In genomic region chr7:115630691-115631090, GRCm38 (mm10) we compare ENCODE assay signal across 14 mouse cellular contexts.
"Had no signal": no experiment of that assay in that cellular context is flagged by ENCODE, and none has a peak within 500 bp of the region (broad histone marks: within the 10 kb centered on the region; RNA-seq: fewer than 3 reads in every experiment).

No protein-coding gene starts in this region.

- ATAC-seq: intestine, postnatal 0 days; liver, embryonic 12.5 days; midbrain, embryonic 16.5 days had no signal

- H3K9ac ChIP-seq: limb, embryonic 15.5 days; liver, embryonic 12.5 days; midbrain, embryonic 12.5 days; neural tube, embryonic 13.5 days had no signal

- H3K4me1 ChIP-seq: liver, embryonic 12.5 days had no signal

- H3K4me2 ChIP-seq: limb, embryonic 15.5 days; liver, embryonic 12.5 days; midbrain, embryonic 12.5 days; neural tube, embryonic 13.5 days had no signal

- H3K27ac ChIP-seq: layer of hippocampus, adult 2 months; limb, embryonic 15.5 days; liver, embryonic 12.5 days; midbrain, embryonic 12.5 days; neural tube, embryonic 13.5 days had no signal

- H3K27me3 ChIP-seq: limb, embryonic 15.5 days; liver, embryonic 12.5 days; midbrain, embryonic 12.5 days had no signal

- H3K4me3 ChIP-seq: layer of hippocampus, adult 2 months; limb, embryonic 15.5 days; liver, embryonic 12.5 days; midbrain, embryonic 12.5 days; neural tube, embryonic 13.5 days had no signal

- H3K9me3 ChIP-seq: limb, embryonic 15.5 days; liver, embryonic 12.5 days; midbrain, embryonic 12.5 days; neural tube, embryonic 13.5 days had no signal

- H3K36me3 ChIP-seq: limb, embryonic 15.5 days; liver, embryonic 12.5 days; midbrain, embryonic 12.5 days; neural tube, embryonic 13.5 days had no signal

- DNase-seq: kidney, postnatal 10 days; kidney, postnatal 4 days; retina, postnatal 1 day; right cerebral cortex, postnatal 4 days; spleen, adult 18-20 months; thymus, adult 18-20 months; thymus, postnatal 14 days had no signal
